Mouse (Mus musculus): ENCODE results near the gene Tacr2. TPM values are rescaled to one million over a fixed set of nuclear protein-coding genes. Genes with fewer than 3 reads are reported as not detected.

Tacr2 gene
- polyA plus RNA-seq, 1 experiment from 2014 or later = not detected

DNA sequence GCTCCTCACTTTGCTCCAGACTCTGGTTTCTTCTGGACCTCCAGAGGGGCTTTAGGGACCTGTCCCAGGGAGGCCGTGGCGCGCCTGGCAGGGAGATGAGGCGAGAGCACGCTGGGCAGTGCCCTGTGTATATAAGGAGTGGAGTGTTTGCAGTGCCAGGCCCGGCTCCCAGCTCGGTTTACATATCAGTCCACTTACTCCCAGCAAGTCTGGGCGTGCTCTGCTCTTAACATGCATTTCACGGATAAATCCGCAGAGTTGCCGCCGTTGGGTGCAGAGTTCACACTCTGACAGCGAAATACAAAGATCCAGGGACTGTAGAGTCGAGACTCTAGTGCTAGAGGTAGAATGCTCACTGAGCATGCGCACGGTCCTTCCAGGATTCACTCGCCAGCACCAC is 29.5 kb upstream of the Tacr2 start:
- Histone ChIP-seq H3K4me3 (no peak overlapping the region), H3K9me3 (no peaks in the 10 kb centered on the region), H3K4me1 (peaks cover 12% of the 10 kb centered on the region), H3K36me3 (no peaks in the 10 kb centered on the region), H3K27ac (no peak overlapping the region), H3K27me3 (ENCODE audit: insufficient read depth, poor library complexity, severe bottlenecking) (0 out of 2 replicates have a peak, but pooled peaks cover 3% of the 10 kb centered on the region)
- DNase-seq (ENCODE audit: low spot score) = no peak
- whole genome bisulfite sequencing = 80% methylated on average over 17 of the region's 17 CpGs

DNA sequence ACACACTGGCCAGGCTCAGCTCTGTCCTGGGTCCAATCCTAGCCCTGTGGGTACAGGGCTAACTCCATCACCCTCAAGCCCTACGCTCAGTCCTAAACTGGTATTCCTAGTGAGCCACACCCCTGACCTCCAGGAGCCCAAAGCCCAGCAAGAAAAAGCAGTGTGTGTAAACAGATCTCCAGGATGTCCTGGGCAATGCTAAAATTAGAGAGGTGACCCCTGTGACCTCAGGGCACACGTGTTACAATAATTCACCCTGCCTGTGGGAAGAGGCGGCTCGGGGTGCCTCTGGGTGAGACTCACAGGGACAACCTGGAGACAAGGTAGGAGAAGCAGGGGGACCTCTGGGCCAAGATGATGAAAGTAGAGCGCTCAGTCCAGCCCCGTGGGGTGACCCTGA is 28.0 kb upstream of the Tacr2 start:
- WGBS = 47% methylated on average over 6 of the region's 6 CpGs
- Histone ChIP-seq H3K4me3 (no peak overlapping the region), H3K36me3 (no peaks in the 10 kb centered on the region), H3K27me3 (ENCODE audit: insufficient read depth, poor library complexity, severe bottlenecking) (peaks cover 17% of the 10 kb centered on the region; the same call in 1 of the 2 replicates), H3K9me3 (no peaks in the 10 kb centered on the region), H3K4me1 (peaks cover 9% of the 10 kb centered on the region), H3K27ac (no peak overlapping the region)
- DNase-seq (ENCODE audit: low spot score) = no peak

DNA sequence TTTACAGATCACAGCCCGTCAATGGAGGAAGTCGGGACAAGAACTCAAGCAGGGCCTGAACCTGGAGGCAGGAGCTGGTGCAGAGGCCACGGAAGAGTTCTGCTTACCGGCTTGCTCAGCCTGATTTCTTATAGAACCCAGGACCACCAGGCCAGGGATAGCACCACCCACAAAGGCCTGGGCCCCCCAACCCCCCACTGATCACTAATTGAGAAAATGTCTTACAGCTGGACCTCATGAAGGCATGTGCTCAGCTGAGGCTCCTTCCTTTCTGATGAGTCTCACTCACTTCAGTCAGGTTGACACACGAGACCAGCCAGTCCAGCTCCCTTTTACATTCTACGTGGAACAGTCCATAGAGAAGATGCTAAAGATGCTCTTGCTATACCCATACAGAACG is 26.4 kb upstream of the Tacr2 start:
- WGBS = 81% methylated on average over 7 of the region's 7 CpGs
- no peak overlapping the region for H3K4me3 ChIP-seq
- H3K27me3 ChIP-seq (ENCODE audit: insufficient read depth, poor library complexity, severe bottlenecking) = peaks cover 24% of the 10 kb centered on the region; the same call in 1 of the 2 replicates
- peaks cover 15% of the 10 kb centered on the region for H3K4me1 ChIP-seq
- no peak for DNase-seq (ENCODE audit: low spot score)
- H3K36me3 ChIP-seq = no peaks in the 10 kb centered on the region
- no peak overlapping the region for H3K27ac ChIP-seq
- H3K9me3 ChIP-seq = no peaks in the 10 kb centered on the region

DNA sequence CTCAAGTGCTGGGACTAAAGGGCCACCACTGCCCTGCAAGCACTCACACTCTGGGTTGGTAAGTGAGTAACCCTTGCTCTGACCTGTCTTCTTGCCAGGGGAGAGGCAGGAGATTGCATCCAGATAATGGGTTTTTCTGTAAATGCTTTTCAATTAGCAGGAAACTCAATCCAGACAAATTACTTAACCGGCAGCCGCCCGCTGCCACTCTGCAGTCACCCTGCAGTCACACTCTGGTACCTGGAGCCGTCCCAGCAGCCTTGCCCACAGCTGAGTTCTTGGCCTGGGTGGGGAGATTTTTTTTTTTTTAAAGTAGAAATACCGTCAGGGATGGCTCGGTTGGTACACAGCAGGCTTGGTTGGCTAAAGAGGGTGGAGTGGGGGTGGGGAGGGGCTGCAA is 24.1 kb upstream of the Tacr2 start:
- H3K27me3 ChIP-seq (ENCODE audit: insufficient read depth, poor library complexity, severe bottlenecking) = peaks cover 36% of the 10 kb centered on the region

DNA sequence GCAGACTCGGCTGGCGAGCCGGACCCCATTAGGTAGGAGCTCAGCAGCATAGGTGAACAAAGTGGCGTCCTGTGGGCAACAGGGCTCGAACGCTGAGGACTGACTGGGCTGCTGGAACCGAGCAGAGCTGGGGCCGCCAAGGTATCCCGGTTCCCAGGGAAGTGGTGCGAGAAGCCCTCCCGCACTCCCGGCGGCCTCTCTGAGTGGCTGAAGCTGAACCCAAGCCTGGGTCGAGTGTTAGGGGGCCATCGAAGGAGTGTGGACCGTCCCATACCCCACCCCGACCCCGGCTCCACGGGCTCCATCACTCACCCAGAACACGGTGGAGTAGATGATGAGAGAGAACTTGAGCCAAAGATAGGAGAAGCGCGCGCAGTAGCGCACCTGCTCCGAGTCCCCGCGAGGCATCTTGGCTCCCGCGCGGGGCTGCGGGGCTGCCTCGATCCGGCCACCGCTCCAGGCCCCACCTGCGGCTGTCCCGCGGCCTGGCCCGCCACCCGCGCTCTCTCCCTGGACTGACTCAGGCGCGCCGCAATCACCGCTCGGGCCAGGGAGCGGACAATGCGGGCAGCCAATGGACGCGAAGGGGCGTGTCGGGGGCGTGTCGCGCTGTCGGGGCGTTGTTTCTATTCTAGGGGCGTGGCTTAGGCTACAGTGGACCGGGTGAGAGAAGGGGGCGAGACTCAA is 21.4 kb upstream of the Tacr2 start, which contains the start of gene Tspan15:
Gene Tspan15 (minus strand): TSS at position 544 of the 687 bp plus-strand sequence.
- Histone ChIP-seq H3K27me3 (ENCODE audit: insufficient read depth, poor library complexity, severe bottlenecking) (peaks cover 38% of the 10 kb centered on the region), H3K4me1 (peaks cover 19% of the 10 kb centered on the region), H3K4me3 (peak within 1 kb of the TSS; percentile 73), H3K27ac (peak within 1 kb of the TSS; percentile 83), H3K9me3 (no peaks in the 10 kb centered on the region), H3K36me3 (no peaks in the 10 kb centered on the region)
- WGBS = under 1% methylated on average over 59 of the region's 59 CpGs
- peak; percentile 97 for DNase-seq (ENCODE audit: low spot score)

More for the DNA sequence above, 24.1 kb upstream of the Tacr2 start:
- no peak overlapping the region for H3K4me3 ChIP-seq
- H3K36me3 ChIP-seq = no peaks in the 10 kb centered on the region
- no peak for DNase-seq (ENCODE audit: low spot score)
- H3K9me3 ChIP-seq = no peaks in the 10 kb centered on the region
- peaks cover 23% of the 10 kb centered on the region for H3K4me1 ChIP-seq
- no peak overlapping the region for H3K27ac ChIP-seq
- 69% methylated on average over 6 of the region's 6 CpGs for WGBS

DNA sequence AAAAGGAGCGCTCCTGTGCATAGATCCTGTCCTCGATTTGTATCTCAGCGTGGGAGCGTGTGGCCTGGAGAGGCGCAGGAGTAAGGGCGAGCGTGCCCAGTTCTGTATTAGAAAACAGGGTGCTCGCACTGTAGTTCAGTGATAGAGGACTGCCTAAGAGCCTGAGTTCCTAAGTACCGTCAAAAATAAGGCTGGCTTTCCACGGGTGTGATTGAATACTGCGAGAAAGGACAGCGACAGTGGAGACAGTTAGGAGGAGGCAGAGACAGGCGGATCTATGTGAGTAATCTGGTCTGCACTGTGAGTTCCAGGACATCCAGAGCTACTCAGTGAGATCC is 20.9 kb upstream of the Tacr2 start:
- Histone ChIP-seq H3K36me3 (no peaks in the 10 kb centered on the region), H3K9me3 (no peaks in the 10 kb centered on the region), H3K27ac (peak overlapping the region; percentile 83), H3K27me3 (ENCODE audit: insufficient read depth, poor library complexity, severe bottlenecking) (peaks cover 38% of the 10 kb centered on the region), H3K4me3 (peak overlapping the region; percentile 73), H3K4me1 (peaks cover 19% of the 10 kb centered on the region)
- 3% methylated on average over 13 of the region's 13 CpGs for WGBS
- no peak for DNase-seq (ENCODE audit: low spot score)

DNA sequence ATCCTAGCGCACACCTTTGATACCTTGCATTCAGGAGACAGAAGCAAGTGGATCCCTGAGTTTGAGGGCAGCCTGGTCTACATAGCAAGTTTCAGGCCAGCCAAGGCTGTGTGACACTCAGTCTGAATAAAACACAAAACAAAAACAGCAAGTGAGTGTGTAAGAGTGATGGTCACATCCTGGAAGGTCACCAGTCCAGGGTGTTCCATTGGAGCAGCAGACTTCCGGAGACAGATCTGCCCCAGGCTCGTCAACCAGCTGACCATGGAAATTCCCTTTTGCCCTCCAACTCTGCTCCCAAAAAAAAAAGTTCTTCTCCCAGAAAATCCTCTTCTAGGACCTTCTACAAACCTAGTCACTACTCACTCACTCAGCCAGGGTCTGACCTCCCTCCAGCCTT is 20.4 kb upstream of the Tacr2 start:
- H3K9me3 ChIP-seq = no peaks in the 10 kb centered on the region
- DNase-seq (ENCODE audit: low spot score) = no peak
- H3K4me1 ChIP-seq = peaks cover 19% of the 10 kb centered on the region
- H3K27me3 ChIP-seq (ENCODE audit: insufficient read depth, poor library complexity, severe bottlenecking) = peaks cover 38% of the 10 kb centered on the region
- no peaks in the 10 kb centered on the region for H3K36me3 ChIP-seq
- 71% methylated on average over 3 of the region's 3 CpGs for WGBS
- peak overlapping the region; percentile 73; the same call in 1 of the 2 replicates for H3K4me3 ChIP-seq
- no peak overlapping the region for H3K27ac ChIP-seq

DNA sequence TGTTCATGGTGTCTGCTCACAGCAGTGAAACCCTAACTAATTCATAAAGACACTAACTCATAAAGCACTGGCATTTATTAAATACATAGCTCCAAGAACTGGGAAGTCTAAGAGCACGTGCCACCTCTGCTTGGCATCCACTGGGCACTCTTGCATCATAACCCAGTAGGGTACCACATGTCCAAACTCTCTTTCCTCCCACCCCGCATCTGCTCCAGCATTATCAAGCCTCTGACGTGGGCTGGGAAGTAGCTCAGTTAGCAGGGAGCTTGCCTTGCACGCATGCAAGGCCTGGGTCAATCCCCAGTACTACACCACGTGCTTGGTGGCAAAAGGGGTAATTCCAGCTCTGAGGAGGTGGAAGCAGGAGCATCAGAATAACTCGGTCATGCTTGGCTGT is 16.1 kb upstream of the Tacr2 start:
- no peaks in the 10 kb centered on the region for H3K9me3 ChIP-seq
- peaks cover 14% of the 10 kb centered on the region for H3K27me3 ChIP-seq (ENCODE audit: insufficient read depth, poor library complexity, severe bottlenecking)
- H3K27ac ChIP-seq = no peak overlapping the region
- DNase-seq (ENCODE audit: low spot score) = no peak
- peaks cover 10% of the 10 kb centered on the region; the same call in 1 of the 2 replicates for H3K4me1 ChIP-seq
- H3K4me3 ChIP-seq = no peak overlapping the region
- H3K36me3 ChIP-seq = no peaks in the 10 kb centered on the region
- WGBS = 82% methylated on average over 6 of the region's 6 CpGs

DNA sequence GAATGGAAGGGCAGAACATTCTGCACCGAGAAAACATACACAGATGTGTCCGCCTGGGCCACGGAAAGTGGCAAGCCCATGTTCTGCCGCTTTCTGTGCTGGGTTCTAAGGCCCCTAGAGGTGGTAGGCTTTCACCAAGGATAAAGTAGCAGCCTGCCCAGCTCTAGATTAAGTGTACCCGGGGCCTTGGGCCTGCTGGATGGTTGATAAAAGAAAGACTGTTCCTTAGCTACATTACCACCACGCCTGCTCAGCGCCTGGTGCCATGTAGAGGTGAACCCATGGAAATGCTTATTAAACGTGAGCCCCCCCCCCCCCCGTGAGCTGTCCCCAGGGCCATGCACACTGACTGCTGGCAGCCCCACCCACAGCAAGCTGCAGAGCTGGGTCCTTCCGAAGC is 15.0 kb upstream of the Tacr2 start:
- Histone ChIP-seq H3K4me1 (0 out of 2 replicates have a peak, but pooled peaks cover 4% of the 10 kb centered on the region), H3K4me3 (no peak overlapping the region), H3K36me3 (no peaks in the 10 kb centered on the region), H3K27me3 (ENCODE audit: insufficient read depth, poor library complexity, severe bottlenecking) (peaks cover 17% of the 10 kb centered on the region), H3K27ac (no peak overlapping the region), H3K9me3 (no peaks in the 10 kb centered on the region)
- 78% methylated on average over 10 of the region's 10 CpGs for WGBS
- DNase-seq (ENCODE audit: low spot score) = no peak

DNA sequence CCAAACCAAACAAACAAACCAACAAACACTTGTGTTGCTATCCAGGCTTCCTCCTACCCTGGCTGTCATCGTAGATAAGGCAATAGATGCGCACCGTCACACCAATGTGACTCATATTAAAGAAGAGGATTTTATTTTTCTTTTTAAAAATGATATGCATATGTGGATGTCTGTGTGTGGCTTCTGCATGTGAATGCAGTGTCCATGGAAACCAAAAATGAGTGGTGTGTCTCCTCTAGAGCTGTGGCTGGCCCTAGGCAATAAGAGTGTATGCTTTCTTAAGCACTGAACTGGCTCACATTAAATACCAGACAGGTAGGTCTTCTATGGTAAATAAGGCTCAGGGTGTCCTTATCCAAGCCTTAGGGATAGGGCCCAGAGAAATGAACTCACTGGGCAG is 13.6 kb upstream of the Tacr2 start:
- H3K4me3 ChIP-seq = no peak overlapping the region
- no peak overlapping the region for H3K27ac ChIP-seq
- DNase-seq (ENCODE audit: low spot score) = no peak
- no peaks in the 10 kb centered on the region for H3K9me3 ChIP-seq
- H3K27me3 ChIP-seq (ENCODE audit: insufficient read depth, poor library complexity, severe bottlenecking) = peaks cover 5% of the 10 kb centered on the region; the same call in 1 of the 2 replicates
- H3K4me1 ChIP-seq = peaks cover 7% of the 10 kb centered on the region; the same call in 1 of the 2 replicates
- 88% methylated on average over 3 of the region's 3 CpGs for WGBS
- H3K36me3 ChIP-seq = no peaks in the 10 kb centered on the region

DNA sequence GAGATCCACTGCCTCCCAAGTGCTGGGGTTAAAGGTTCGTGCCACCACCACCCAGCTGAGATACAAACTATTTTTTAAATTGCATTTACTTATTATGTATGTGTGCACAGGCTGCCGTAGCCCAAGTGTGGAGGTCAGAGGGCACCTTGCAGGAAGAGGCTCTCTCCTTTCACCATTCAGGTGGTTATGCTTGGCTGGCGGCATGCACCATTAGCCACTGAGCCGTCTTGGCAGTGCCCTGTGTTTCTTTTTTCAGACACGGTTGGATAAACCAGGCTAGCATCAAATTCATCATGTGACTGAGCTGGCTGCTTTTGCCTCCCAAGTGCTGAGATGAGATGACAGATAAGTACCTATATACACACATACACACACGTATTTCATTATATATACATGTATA is 13.0 kb upstream of the Tacr2 start:
- H3K27me3 ChIP-seq (ENCODE audit: insufficient read depth, poor library complexity, severe bottlenecking) = peaks cover 5% of the 10 kb centered on the region; the same call in 1 of the 2 replicates
- DNase-seq (ENCODE audit: low spot score) = no peak
- H3K4me1 ChIP-seq = peaks cover 7% of the 10 kb centered on the region; the same call in 1 of the 2 replicates
- H3K27ac ChIP-seq = no peak overlapping the region
- 68% methylated on average over 6 of the region's 6 CpGs for WGBS
- H3K36me3 ChIP-seq = no peaks in the 10 kb centered on the region
- no peaks in the 10 kb centered on the region for H3K9me3 ChIP-seq
- H3K4me3 ChIP-seq = no peak overlapping the region

DNA sequence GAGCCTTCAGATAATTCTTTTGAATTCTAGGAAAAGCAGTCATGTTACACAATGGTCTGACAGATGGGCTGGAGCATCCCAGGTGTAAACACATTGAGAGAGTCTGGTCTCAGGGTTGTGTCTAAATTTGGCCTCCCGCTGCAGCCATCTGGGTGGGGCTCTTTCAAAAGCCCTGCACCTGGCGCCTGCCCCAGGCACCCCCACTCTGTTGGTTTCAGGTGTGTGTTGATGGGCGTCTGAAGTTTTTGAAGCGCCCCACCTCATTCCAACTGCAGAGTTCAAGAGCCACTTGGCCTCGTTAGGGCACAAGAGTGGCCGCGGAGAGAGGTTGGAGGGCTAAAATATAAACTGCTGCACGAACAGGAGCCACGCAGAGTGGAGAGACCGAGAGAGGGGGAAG is 9.9 kb upstream of the Tacr2 start:
- DNase-seq (ENCODE audit: low spot score) = no peak
- H3K27ac ChIP-seq = no peak overlapping the region
- H3K36me3 ChIP-seq = no peaks in the 10 kb centered on the region
- peaks cover 2% of the 10 kb centered on the region; the same call in 1 of the 2 replicates for H3K4me1 ChIP-seq
- no peaks in the 10 kb centered on the region for H3K9me3 ChIP-seq
- 65% methylated on average over 10 of the region's 10 CpGs for WGBS
- no peak overlapping the region for H3K4me3 ChIP-seq
- H3K27me3 ChIP-seq (ENCODE audit: insufficient read depth, poor library complexity, severe bottlenecking) = peaks cover 5% of the 10 kb centered on the region; the same call in 1 of the 2 replicates

DNA sequence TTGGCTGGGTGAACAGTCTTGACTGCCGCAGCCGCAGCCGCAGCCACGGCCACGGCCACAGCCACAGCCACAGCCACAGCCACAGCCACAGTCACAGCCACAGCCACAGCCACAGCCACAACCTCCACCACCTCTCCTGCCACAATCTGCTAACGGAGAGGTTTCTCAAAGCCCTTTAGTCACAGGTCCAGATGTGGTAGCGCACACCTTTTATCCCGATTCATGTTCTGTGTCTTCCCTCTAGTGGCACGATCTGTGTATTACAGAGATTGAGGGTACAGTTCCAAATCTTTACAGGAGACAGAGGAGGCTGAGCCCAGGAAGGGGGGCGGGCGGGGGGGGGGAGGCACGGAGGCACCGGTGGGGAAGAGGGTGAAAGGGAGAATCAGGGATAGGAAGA is 9.3 kb upstream of the Tacr2 start:
- Histone ChIP-seq H3K27me3 (ENCODE audit: insufficient read depth, poor library complexity, severe bottlenecking) (peaks cover 5% of the 10 kb centered on the region; the same call in 1 of the 2 replicates), H3K4me3 (no peak overlapping the region), H3K27ac (no peak overlapping the region), H3K9me3 (no peaks in the 10 kb centered on the region), H3K36me3 (no peaks in the 10 kb centered on the region), H3K4me1 (peaks cover 8% of the 10 kb centered on the region)
- DNase-seq (ENCODE audit: low spot score) = no peak
- 49% methylated on average over 13 of the region's 13 CpGs for WGBS

All from heart, embryonic 10.5 days (tissue).